Mouse (Mus musculus) neural tube, embryonic 11.5 days (tissue): Measurements from ENCODE around the gene Alx3. TPM values are rescaled to one million over a fixed set of nuclear protein-coding genes. Genes with fewer than 3 reads are reported as not detected.
"Not testable (repeated sequence)": the region's sequence is repeated elsewhere in the genome, so short reads cannot be mapped to it uniquely, and the experiment has no call there.

Source experiments
- ATAC-seq: fragments of 200-750 bp; cut with Nextera tagmentation; 2 replicates; pipeline ENCODE4 v1.8.0; 2017; ENCODE audit warnings: moderate number of reproducible peaks, mild to moderate bottlenecking, moderate TSS enrichment, moderate library complexity; ENCODE audit not compliant: insufficient read depth, low FRiP score, low TSS enrichment
- DNase-seq: peaks from one replicate; pipeline ENCODE4 v3.0.0-alpha.2; 2015; ENCODE audit warnings: low spot score
- H3K27ac ChIP-seq: fragments of 300-500 bp; sonication (generic); 2 replicates; pipeline ENCODE4 v1.5.1; 2014; ENCODE audit warnings: low read depth, mild to moderate bottlenecking, low read length
- H3K27me3 ChIP-seq: fragments of 300-500 bp; sonication (generic); 2 replicates; pipeline ENCODE4 v1.6.1; 2014; ENCODE audit warnings: mild to moderate bottlenecking, low read length, mixed read lengths; ENCODE audit not compliant: control insufficient read depth, insufficient read depth
- H3K36me3 ChIP-seq: fragments of 300-500 bp; sonication (generic); 2 replicates; pipeline ENCODE4 v1.6.1; 2014; ENCODE audit warnings: mild to moderate bottlenecking, low read length, moderate library complexity, mixed read lengths; ENCODE audit not compliant: control insufficient read depth, insufficient read depth
- H3K4me1 ChIP-seq: fragments of 300-500 bp; sonication (generic); 2 replicates; pipeline ENCODE4 v1.6.1; 2014; ENCODE audit warnings: low read length, mixed read lengths; ENCODE audit not compliant: control insufficient read depth, insufficient read depth
- H3K4me2 ChIP-seq: fragments of 300-500 bp; sonication (generic); 2 replicates; pipeline ENCODE4 v1.6.1; 2014; ENCODE audit warnings: low read depth, mild to moderate bottlenecking, moderate library complexity
- H3K4me3 ChIP-seq: fragments of 300-500 bp; sonication (generic); 2 replicates; pipeline ENCODE4 v1.5.1; 2014; ENCODE audit warnings: low read depth, low read length
- H3K9ac ChIP-seq: fragments of 300-500 bp; sonication (generic); 2 replicates; pipeline ENCODE4 v1.6.1; 2014; ENCODE audit warnings: mild to moderate bottlenecking, low read length
- H3K9me3 ChIP-seq: fragments of 300-500 bp; sonication (generic); 2 replicates; pipeline ENCODE4 v1.6.1; 2016; ENCODE audit warnings: low read length; ENCODE audit not compliant: control insufficient read depth
- WGBS: fragments of 180-500 bp; shearing (Covaris S2); extraction: QIAGEN DNeasy Blood & Tissue Kit; methylation state at CpG from one replicate; pipeline ENCODE4 v1.1.7; 2014; 5-methylcytosine and 5-hydroxymethylcytosine counted together
- polyA plus RNA-seq: library from polyadenylated mRNA; unstranded; fragments of >200 nt; fragmentation: Nextera tagmentation; extraction: Ambion mirVana; gene quantifications from 2 replicates; pipeline ENCODE4 v1.2.1, GENCODE M21; 2014

Alx3 gene
- polyA plus RNA-seq, 1 experiment from 2014 or later, result 0.88 TPM

DNA sequence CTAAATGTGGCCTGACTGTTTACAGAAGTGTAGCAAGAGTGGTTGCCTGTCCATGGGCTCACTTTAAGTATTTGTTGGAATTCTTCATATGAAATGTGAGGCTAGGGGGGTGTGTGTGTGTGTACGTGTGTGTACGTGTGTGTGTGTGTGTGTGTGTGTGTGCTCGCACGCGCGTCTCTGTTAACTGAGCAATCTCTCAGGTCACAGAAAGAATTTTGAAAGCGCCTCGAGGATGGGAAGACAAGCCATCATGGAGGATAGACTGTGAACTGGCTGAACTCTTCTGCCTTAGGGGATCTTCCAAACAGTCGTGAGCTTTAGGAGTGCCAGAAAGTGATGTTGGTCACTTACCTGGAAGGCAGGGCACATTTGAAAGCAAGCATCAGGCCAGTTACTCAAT is 39.1 kb downstream of the Alx3 start:
- no peak overlapping the region for H3K4me3 ChIP-seq
- no peak overlapping the region for H3K4me2 ChIP-seq
- WGBS, result 92% methylated on average over 9 of the region's 9 CpGs
- DNase-seq, result no peak
- no peak for ATAC-seq
- no peaks in the 10 kb centered on the region for H3K36me3 ChIP-seq
- no peak overlapping the region for H3K27ac ChIP-seq
- no peaks in the 10 kb centered on the region for H3K9me3 ChIP-seq
- no peaks in the 10 kb centered on the region for H3K27me3 ChIP-seq
- no peak overlapping the region for H3K9ac ChIP-seq
- peaks cover 3% of the 10 kb centered on the region; the same call in 1 of the 2 replicates for H3K4me1 ChIP-seq

DNA sequence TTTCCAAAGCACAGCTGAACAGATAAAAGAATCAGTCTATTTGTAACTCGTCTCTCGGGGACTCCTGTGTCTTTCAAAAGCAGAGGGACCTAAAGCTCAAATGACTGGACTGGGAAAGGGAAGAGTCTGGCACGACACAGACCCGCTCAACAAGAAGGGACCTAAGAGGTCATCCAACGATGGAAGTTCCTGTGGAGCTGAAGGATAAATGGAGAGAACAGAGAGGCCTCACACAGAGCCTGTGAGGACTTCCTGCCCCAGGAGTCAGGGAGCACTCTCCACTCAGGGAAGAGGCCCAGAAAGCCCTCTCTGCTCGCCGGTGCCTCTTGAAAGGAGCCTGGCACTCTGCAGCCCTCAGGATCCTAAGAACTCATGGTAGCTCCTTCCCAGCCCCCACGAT is 41.0 kb downstream of the Alx3 start:
- Histone ChIP-seq H3K9ac (no peak overlapping the region), H3K4me1 (no peaks in the 10 kb centered on the region), H3K27ac (no peak overlapping the region), H3K36me3 (no peaks in the 10 kb centered on the region), H3K27me3 (no peaks in the 10 kb centered on the region), H3K4me3 (no peak overlapping the region), H3K9me3 (no peaks in the 10 kb centered on the region), H3K4me2 (no peak overlapping the region)
- ATAC-seq, result no peak
- WGBS, result 69% methylated on average over 8 of the region's 8 CpGs
- no peak for DNase-seq

GRCm38 (mm10) chr3:107636236-107636635 is 41.4 kb downstream of the Alx3 start:
- H3K9ac ChIP-seq, result no peak overlapping the region
- no peaks in the 10 kb centered on the region for H3K9me3 ChIP-seq
- H3K27ac ChIP-seq, result no peak overlapping the region
- DNase-seq (no peak), ATAC-seq (no peak)
- no peak overlapping the region for H3K4me2 ChIP-seq
- H3K4me3 ChIP-seq, result no peak overlapping the region
- H3K27me3 ChIP-seq, result no peaks in the 10 kb centered on the region
- 77% methylated on average over 3 of the region's 3 CpGs for WGBS
- no peaks in the 10 kb centered on the region for H3K36me3 ChIP-seq
- no peaks in the 10 kb centered on the region for H3K4me1 ChIP-seq

- WGBS, result 66% methylated on average over 5 of the region's 5 CpGs
- H3K4me2 ChIP-seq, result no peak overlapping the region
- H3K4me1 ChIP-seq, result no peaks in the 10 kb centered on the region
- H3K27me3 ChIP-seq, result no peaks in the 10 kb centered on the region
- ATAC-seq, result no peak
- no peak overlapping the region for H3K9ac ChIP-seq
- H3K27ac ChIP-seq, result no peak overlapping the region
- no peaks in the 10 kb centered on the region for H3K9me3 ChIP-seq
- no peak for DNase-seq
- H3K4me3 ChIP-seq, result no peak overlapping the region
- H3K36me3 ChIP-seq, result no peaks in the 10 kb centered on the region
Observed at GRCm38 (mm10) chr3:107637606-107638172, 42.9 kb downstream of the Alx3 start.

DNA sequence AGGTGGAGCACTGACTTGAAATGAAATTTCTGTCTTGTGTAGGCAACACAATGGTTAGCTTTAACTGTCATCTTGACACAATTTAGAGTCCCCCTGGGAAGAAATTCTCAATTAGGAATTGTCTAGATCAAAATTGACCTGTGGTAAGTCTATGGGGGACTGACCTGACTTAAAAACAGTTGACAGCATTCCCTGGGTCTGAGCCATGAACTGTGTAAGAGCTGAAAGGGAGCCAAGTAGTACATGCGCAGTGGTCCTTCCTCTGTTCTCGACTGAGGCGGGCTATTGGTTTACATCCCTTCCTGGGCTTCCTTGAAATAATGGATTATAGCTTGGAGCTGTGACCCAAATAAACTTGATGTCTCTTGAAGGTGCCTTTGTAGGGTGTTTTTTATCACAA is 52.1 kb downstream of the Alx3 start:
- Histone ChIP-seq H3K4me1 (no peaks in the 10 kb centered on the region), H3K36me3 (no peaks in the 10 kb centered on the region), H3K9me3 (no peaks in the 10 kb centered on the region), H3K27ac (no peak overlapping the region), H3K4me2 (no peak overlapping the region), H3K27me3 (no peaks in the 10 kb centered on the region), H3K9ac (no peak overlapping the region), H3K4me3 (no peak overlapping the region)
- no peak for DNase-seq
- ATAC-seq, result no peak
- 95% methylated on average over 3 of the region's 3 CpGs for WGBS

GRCm38 (mm10) chr3:107650276-107650675 is 55.4 kb downstream of the Alx3 start:
- not testable (repeated sequence) for H3K4me1 ChIP-seq, DNase-seq, H3K4me2 ChIP-seq, H3K36me3 ChIP-seq, ATAC-seq, H3K27me3 ChIP-seq, H3K9me3 ChIP-seq, H3K27ac ChIP-seq, H3K9ac ChIP-seq, H3K4me3 ChIP-seq
- 88% methylated on average over 5 of the region's 5 CpGs for WGBS

GRCm38 (mm10) chr3:107652968-107653367 is 58.1 kb downstream of the Alx3 start:
- Histone ChIP-seq H3K9ac (no peak overlapping the region), H3K4me3 (no peak overlapping the region), H3K4me2 (no peak overlapping the region), H3K36me3 (no peaks in the 10 kb centered on the region), H3K4me1 (no peaks in the 10 kb centered on the region), H3K27me3 (no peaks in the 10 kb centered on the region), H3K9me3 (no peaks in the 10 kb centered on the region), H3K27ac (no peak overlapping the region)
- ATAC-seq (no peak), DNase-seq (no peak)
- WGBS, result 94% methylated on average over 3 of the region's 3 CpGs

DNA sequence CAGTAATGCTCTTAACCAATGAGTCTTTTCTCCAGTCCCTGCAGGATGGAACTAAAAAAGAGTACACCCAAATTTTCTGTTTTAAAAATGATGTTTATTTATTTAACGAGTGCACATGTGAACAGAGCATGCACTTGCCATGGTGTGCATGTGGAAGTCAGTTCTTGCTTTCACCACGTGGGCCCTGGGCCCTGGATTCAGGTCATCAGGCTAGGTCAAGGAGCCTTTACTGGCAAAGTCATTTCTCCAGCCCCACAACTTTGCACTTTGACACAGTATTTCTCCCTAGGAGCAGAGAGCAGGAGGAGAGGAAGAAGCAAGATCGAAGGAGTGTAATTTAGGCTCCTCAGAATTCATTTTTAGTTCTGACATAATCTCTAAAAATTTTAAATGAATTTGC is 60.0 kb downstream of the Alx3 start:
- 82% methylated on average over 3 of the region's 3 CpGs for WGBS
- H3K4me1 ChIP-seq, result no peaks in the 10 kb centered on the region

More for the DNA sequence above, 60.0 kb downstream of the Alx3 start:
- Histone ChIP-seq H3K27ac (no peak overlapping the region), H3K27me3 (no peaks in the 10 kb centered on the region), H3K9ac (no peak overlapping the region), H3K36me3 (no peaks in the 10 kb centered on the region; the same call in 1 of the 2 replicates), H3K4me3 (no peak overlapping the region), H3K4me2 (no peak overlapping the region), H3K9me3 (no peaks in the 10 kb centered on the region)
- DNase-seq (no peak), ATAC-seq (no peak)
